Mouse (Mus musculus): ENCODE measurements at regions not wholly inside any gene's neighbourhood (a gene's known extent, or its start where the extent isn't known, plus 50 kb on each side); places are given as distances from the start of the nearest gene placed in this dataset.
"Not testable (repeated sequence)": the region's sequence is repeated elsewhere in the genome, so short reads cannot be mapped to it uniquely, and the experiment has no call there.

- 79% methylated on average over 5 of the region's 5 CpGs for WGBS
- Histone ChIP-seq H3K4me3 (replicated peaks) (no peak overlapping the region), H3K27me3 (replicated peaks) (no peaks in the 10 kb centered on the region), H3K9ac (no peak overlapping the region), H3K27ac (no peak overlapping the region), H3K36me3 (no peaks in the 10 kb centered on the region), H3K4me1 (no peaks in the 10 kb centered on the region), H3K4me2 (no peak overlapping the region), H3K9me3 (no peaks in the 10 kb centered on the region)
- no peak for ATAC-seq (ENCODE audit: insufficient read depth, low FRiP score, low read depth)
These were observed 168.6 kb upstream of the Tenm4 start for GRCm38 (mm10) chr7:96002401-96002800.

DNA sequence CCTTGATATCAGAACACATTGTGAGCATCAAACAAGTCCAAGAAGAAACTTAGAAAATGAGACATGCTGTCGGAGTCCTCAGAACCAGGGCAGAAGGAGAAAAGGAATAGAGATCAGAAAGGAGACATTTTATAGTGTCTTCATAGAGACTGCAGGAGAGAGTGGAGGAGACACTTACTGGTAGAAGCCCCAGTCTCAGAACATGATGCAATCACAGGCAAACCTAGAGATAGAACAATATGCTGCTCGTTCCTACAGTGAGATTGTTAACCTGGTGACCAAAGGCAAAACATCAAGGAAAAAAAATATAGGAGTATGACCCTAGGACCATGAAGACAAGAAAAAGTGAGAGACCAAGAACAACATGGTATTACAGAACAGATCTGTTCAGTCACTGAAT is 164.7 kb upstream of the Tenm4 start:
- WGBS: 86% methylated on average over 2 of the region's 2 CpGs
- ATAC-seq (ENCODE audit: insufficient read depth, low FRiP score, low read depth): no peak
- Histone ChIP-seq H3K9ac (no peak overlapping the region), H3K4me2 (no peak overlapping the region), H3K9me3 (no peaks in the 10 kb centered on the region), H3K27ac (no peak overlapping the region), H3K4me1 (no peaks in the 10 kb centered on the region), H3K27me3 (replicated peaks) (no peaks in the 10 kb centered on the region), H3K4me3 (replicated peaks) (no peak overlapping the region), H3K36me3 (no peaks in the 10 kb centered on the region)

GRCm38 (mm10) chr7:96013008-96013407 is 158.0 kb upstream of the Tenm4 start:
- no peak overlapping the region for H3K27ac ChIP-seq
- no peak for ATAC-seq (ENCODE audit: insufficient read depth, low FRiP score, low read depth)
- H3K4me3 ChIP-seq (replicated peaks): no peak overlapping the region
- H3K4me1 ChIP-seq: no peaks in the 10 kb centered on the region
- H3K4me2 ChIP-seq: no peak overlapping the region
- no peaks in the 10 kb centered on the region for H3K9me3 ChIP-seq
- H3K9ac ChIP-seq: no peak overlapping the region
- 75% methylated on average over 5 of the region's 5 CpGs for WGBS
- H3K27me3 ChIP-seq (replicated peaks): no peaks in the 10 kb centered on the region
- no peaks in the 10 kb centered on the region for H3K36me3 ChIP-seq

DNA sequence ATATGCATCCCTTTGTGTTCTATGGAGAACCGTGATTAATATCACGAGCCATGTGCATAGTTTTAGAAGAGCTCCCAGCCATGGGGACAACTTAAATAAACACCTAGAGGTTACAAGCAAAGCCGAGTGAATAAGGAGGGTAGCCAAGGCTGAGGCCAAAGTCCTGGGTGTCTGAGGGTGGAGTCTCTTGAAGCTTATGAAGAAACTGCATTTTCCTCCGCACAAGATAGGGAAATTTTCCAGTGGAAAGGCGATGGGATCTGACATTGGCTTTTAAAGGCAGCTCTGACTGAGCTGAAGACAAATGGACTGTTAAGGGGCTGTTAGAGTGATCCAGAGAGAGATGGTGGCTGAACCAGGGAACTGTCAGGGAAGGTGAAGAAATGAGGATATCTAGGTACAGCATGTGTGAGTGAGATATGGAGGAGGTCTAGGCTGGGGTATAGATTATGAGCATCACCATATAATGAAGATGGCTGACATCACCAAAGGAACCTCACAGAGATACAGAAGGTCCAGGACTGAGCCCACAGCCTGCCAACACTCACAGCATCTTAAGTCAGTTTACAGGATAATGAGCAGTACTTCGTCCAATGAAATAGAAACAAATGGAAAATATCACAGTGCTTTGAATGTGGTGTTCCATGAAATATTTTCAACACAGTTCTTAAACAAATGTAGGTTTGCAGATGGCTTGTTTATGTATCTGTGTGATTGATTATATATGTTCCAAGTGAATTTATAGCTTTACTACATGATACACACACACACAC is 153.7 kb upstream of the Tenm4 start:
- no peak overlapping the region for H3K4me3 ChIP-seq (replicated peaks)
- WGBS: 53% methylated on average over 6 of the region's 6 CpGs
- no peaks in the 10 kb centered on the region for H3K4me1 ChIP-seq
- H3K27me3 ChIP-seq (replicated peaks): no peaks in the 10 kb centered on the region
- ATAC-seq (ENCODE audit: insufficient read depth, low FRiP score, low read depth): no peak; the same call in 1 of the 2 replicates
- H3K36me3 ChIP-seq: no peaks in the 10 kb centered on the region
- H3K4me2 ChIP-seq: no peak overlapping the region
- H3K27ac ChIP-seq: no peak overlapping the region; the same call in 1 of the 2 replicates
- H3K9me3 ChIP-seq: no peaks in the 10 kb centered on the region
- no peak overlapping the region for H3K9ac ChIP-seq

DNA sequence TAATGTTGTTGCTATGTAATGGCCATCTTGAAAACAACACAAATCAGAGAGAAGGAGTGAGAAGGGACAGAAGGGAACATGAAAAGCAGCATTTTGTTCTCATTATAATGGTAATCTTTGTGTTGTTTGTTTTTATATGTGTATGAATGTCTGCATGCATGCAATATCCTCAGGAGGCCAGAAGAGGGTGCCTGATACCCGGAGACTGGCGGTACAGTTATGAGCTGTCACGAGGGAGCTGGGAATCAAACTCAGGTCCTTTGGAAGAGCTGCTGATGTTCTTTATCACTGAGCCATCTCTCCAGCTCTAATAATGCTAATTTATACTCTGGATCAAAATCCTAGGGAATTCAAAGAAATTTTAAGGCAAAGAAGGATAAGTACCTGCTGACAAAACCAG is 147.0 kb upstream of the Tenm4 start:
- ATAC-seq (ENCODE audit: insufficient read depth, low FRiP score, low read depth): no peak
- Histone ChIP-seq H3K4me1 (no peaks in the 10 kb centered on the region), H3K27ac (no peak overlapping the region), H3K4me3 (replicated peaks) (no peak overlapping the region), H3K9ac (no peak overlapping the region), H3K27me3 (replicated peaks) (no peaks in the 10 kb centered on the region), H3K4me2 (no peak overlapping the region), H3K9me3 (no peaks in the 10 kb centered on the region), H3K36me3 (no peaks in the 10 kb centered on the region)
- 96% methylated on average over 3 of the region's 3 CpGs for WGBS

GRCm38 (mm10) chr7:96026781-96027418 is 144.1 kb upstream of the Tenm4 start:
- no peaks in the 10 kb centered on the region for H3K9me3 ChIP-seq
- WGBS: 68% methylated on average over 6 of the region's 6 CpGs
- H3K9ac ChIP-seq: no peak overlapping the region
- no peaks in the 10 kb centered on the region for H3K4me1 ChIP-seq
- no peak for ATAC-seq (ENCODE audit: insufficient read depth, low FRiP score, low read depth)
- H3K4me3 ChIP-seq (replicated peaks): no peak overlapping the region
- H3K36me3 ChIP-seq: no peaks in the 10 kb centered on the region
- no peaks in the 10 kb centered on the region for H3K27me3 ChIP-seq (replicated peaks)
- no peak overlapping the region for H3K4me2 ChIP-seq
- H3K27ac ChIP-seq: no peak overlapping the region

DNA sequence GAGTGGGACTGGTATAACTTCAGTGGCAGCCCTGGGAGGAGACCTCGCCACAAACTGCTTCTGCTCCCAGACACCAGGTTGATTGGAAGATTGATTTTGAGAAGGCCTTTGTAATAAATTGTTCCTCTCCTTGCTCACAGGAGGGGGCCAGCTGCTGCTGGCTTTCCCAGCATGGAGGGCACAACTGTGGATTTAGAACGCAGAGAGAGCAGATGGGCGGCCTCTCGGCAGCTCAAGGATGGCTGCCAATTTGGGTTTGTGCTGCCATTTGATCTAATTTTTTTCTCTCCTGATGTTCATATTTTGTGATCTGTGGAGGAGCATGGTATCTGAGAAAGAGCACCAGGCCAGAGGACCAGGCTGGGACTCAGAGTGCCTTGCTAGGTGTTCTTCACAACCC is 137.4 kb upstream of the Tenm4 start:
- Histone ChIP-seq H3K4me3 (replicated peaks) (no peak overlapping the region), H3K27ac (no peak overlapping the region), H3K9ac (no peak overlapping the region), H3K4me1 (no peaks in the 10 kb centered on the region), H3K36me3 (no peaks in the 10 kb centered on the region), H3K9me3 (no peaks in the 10 kb centered on the region), H3K27me3 (replicated peaks) (no peaks in the 10 kb centered on the region), H3K4me2 (no peak overlapping the region)
- 83% methylated on average over 4 of the region's 4 CpGs for WGBS
- no peak for ATAC-seq (ENCODE audit: insufficient read depth, low FRiP score, low read depth)

DNA sequence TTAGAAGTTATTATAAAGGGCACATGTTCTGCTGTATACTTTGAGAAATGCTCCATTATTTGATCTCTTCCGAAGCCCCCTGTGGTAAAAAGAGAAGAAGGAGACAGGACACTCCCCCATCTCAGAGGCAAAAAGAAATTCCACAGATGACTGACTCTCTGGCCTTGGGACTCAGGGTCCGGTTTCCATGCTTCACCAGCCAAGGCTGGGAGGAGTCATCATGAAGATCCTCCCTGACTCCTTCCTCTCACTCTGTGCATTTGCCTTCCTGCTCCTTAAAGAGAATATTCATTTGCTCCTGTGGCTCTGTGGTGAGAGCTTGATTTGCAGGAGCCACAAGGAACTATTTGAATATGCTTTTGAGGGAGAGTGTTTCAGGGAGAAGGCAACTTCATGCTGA is 135.6 kb upstream of the Tenm4 start:
- H3K4me3 ChIP-seq (replicated peaks): no peak overlapping the region
- H3K27ac ChIP-seq: no peak overlapping the region
- no peaks in the 10 kb centered on the region for H3K4me1 ChIP-seq
- no peaks in the 10 kb centered on the region for H3K9me3 ChIP-seq
- no peak overlapping the region for H3K4me2 ChIP-seq
- WGBS: 52% methylated on average over 2 of the region's 2 CpGs
- H3K36me3 ChIP-seq: no peaks in the 10 kb centered on the region
- H3K9ac ChIP-seq: no peak overlapping the region
- ATAC-seq (ENCODE audit: insufficient read depth, low FRiP score, low read depth): no peak
- H3K27me3 ChIP-seq (replicated peaks): no peaks in the 10 kb centered on the region

DNA sequence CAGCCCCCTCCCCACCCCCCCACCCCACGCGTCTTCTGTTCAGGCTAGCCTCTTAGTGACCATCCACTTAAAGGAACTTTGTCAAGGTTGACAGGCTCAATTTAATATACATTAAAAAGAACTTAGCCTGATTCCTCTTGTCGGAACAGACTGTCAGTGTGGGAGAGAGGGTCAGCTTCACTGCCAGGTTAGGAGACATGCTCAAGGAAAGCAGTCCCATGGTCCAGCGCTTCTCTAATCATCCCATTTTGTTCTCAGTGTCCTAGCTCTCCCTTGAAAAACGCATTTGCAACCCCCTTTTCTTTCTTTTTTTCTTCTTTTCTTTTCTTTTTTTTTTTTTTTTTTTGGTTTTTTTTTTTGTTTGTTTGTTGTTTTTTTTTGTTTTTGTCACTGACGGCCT is 131.4 kb upstream of the Tenm4 start:
- ATAC-seq (ENCODE audit: insufficient read depth, low FRiP score, low read depth): no peak
- no peaks in the 10 kb centered on the region for H3K27me3 ChIP-seq (replicated peaks)
- H3K27ac ChIP-seq: no peak overlapping the region
- H3K9ac ChIP-seq: no peak overlapping the region
- no peak overlapping the region for H3K4me2 ChIP-seq
- H3K4me3 ChIP-seq (replicated peaks): no peak overlapping the region
- H3K9me3 ChIP-seq: no peaks in the 10 kb centered on the region; the same call in 1 of the 2 replicates
- no peaks in the 10 kb centered on the region for H3K36me3 ChIP-seq
- WGBS: 67% methylated on average over 6 of the region's 6 CpGs
- H3K4me1 ChIP-seq: no peaks in the 10 kb centered on the region

- Histone ChIP-seq H3K9ac (no peak overlapping the region), H3K4me3 (replicated peaks) (no peak overlapping the region), H3K9me3 (no peaks in the 10 kb centered on the region; the same call in 1 of the 2 replicates), H3K36me3 (no peaks in the 10 kb centered on the region), H3K4me1 (no peaks in the 10 kb centered on the region), H3K4me2 (no peak overlapping the region), H3K27me3 (replicated peaks) (no peaks in the 10 kb centered on the region), H3K27ac (no peak overlapping the region)
- ATAC-seq (ENCODE audit: insufficient read depth, low FRiP score, low read depth): no peak
- WGBS: 75% methylated on average over 4 of the region's 4 CpGs
These were observed 129.2 kb upstream of the Tenm4 start for GRCm38 (mm10) chr7:96041806-96042205.

- H3K27me3 ChIP-seq (replicated peaks): no peaks in the 10 kb centered on the region
- no peaks in the 10 kb centered on the region for H3K9me3 ChIP-seq
- WGBS: 69% methylated on average over 1 of the region's 1 CpGs
- no peak overlapping the region for H3K9ac ChIP-seq
- H3K4me3 ChIP-seq (replicated peaks): no peak overlapping the region
- H3K4me2 ChIP-seq: no peak overlapping the region
- no peak for ATAC-seq (ENCODE audit: insufficient read depth, low FRiP score, low read depth)
- H3K36me3 ChIP-seq: no peaks in the 10 kb centered on the region
- H3K4me1 ChIP-seq: no peaks in the 10 kb centered on the region
- H3K27ac ChIP-seq: no peak overlapping the region
These were observed 119.4 kb upstream of the Tenm4 start for GRCm38 (mm10) chr7:96051631-96052030.

- not testable (repeated sequence) for H3K27me3 ChIP-seq (replicated peaks); H3K36me3 ChIP-seq; H3K9me3 ChIP-seq; H3K9ac ChIP-seq; H3K4me2 ChIP-seq; H3K4me3 ChIP-seq (replicated peaks); ATAC-seq (ENCODE audit: insufficient read depth, low FRiP score, low read depth); H3K27ac ChIP-seq; H3K4me1 ChIP-seq
- 43% methylated on average over 1 of the region's 1 CpGs for WGBS
These were observed 109.4 kb upstream of the Tenm4 start for GRCm38 (mm10) chr7:96061599-96061998.

Measured in stomach, embryonic 15.5 days (tissue).